21 mouse cellular contexts compared by ENCODE assay signal in genomic region chr14:28657216-28657615, GRCm38 (mm10).
"Had no signal": no experiment of that assay in that cellular context is flagged by ENCODE, and none has a peak within 500 bp of the region (broad histone marks: within the 10 kb centered on the region; RNA-seq: fewer than 3 reads in every experiment).

No protein-coding gene starts in this region.

- H3K27me3 ChIP-seq: limb, embryonic 12.5 days; liver, embryonic 13.5 days; lung, embryonic 15.5 days; midbrain, embryonic 12.5 days; midbrain, embryonic 15.5 days; neural tube, embryonic 12.5 days; neural tube, embryonic 15.5 days; stomach, embryonic 15.5 days had no signal

- H3K9ac ChIP-seq: limb, embryonic 12.5 days; liver, embryonic 13.5 days; lung, embryonic 15.5 days; midbrain, embryonic 12.5 days; midbrain, embryonic 15.5 days; neural tube, embryonic 12.5 days; neural tube, embryonic 15.5 days; stomach, embryonic 15.5 days had no signal

- H3K4me2 ChIP-seq: limb, embryonic 12.5 days; liver, embryonic 13.5 days; lung, embryonic 15.5 days; midbrain, embryonic 12.5 days; midbrain, embryonic 15.5 days; neural tube, embryonic 12.5 days; neural tube, embryonic 15.5 days; stomach, embryonic 15.5 days had no signal

- H3K9me3 ChIP-seq: limb, embryonic 12.5 days; liver, embryonic 13.5 days; lung, embryonic 15.5 days; midbrain, embryonic 12.5 days; midbrain, embryonic 15.5 days; neural tube, embryonic 12.5 days; neural tube, embryonic 15.5 days; stomach, embryonic 15.5 days had no signal

- H3K4me3 ChIP-seq: layer of hippocampus, adult 2 months; limb, embryonic 12.5 days; liver, embryonic 13.5 days; lung, embryonic 15.5 days; midbrain, embryonic 12.5 days; midbrain, embryonic 15.5 days; neural tube, embryonic 12.5 days; neural tube, embryonic 15.5 days; stomach, embryonic 15.5 days had no signal

- H3K27ac ChIP-seq: kidney, postnatal 0 days; layer of hippocampus, adult 2 months; limb, embryonic 12.5 days; liver, embryonic 13.5 days; lung, embryonic 15.5 days; midbrain, embryonic 12.5 days; midbrain, embryonic 15.5 days; neural tube, embryonic 12.5 days; neural tube, embryonic 15.5 days; stomach, embryonic 15.5 days had no signal

- ATAC-seq: intestine, postnatal 0 days; midbrain, embryonic 15.5 days had no signal

- DNase-seq: kidney, adult 2 months; kidney, postnatal 25 days; layer of hippocampus, adult 9-11 months; liver; liver, embryonic 13.5 days; lung, postnatal 10 days; lung, postnatal 36 days; right cerebral cortex, adult 18-20 months; right cerebral cortex, postnatal 14 days; right cerebral cortex, postnatal 4 days; thymus, postnatal 25 days had no signal

- H3K36me3 ChIP-seq: limb, embryonic 12.5 days; liver, embryonic 13.5 days; lung, embryonic 15.5 days; midbrain, embryonic 12.5 days; midbrain, embryonic 15.5 days; neural tube, embryonic 12.5 days; neural tube, embryonic 15.5 days; stomach, embryonic 15.5 days had no signal

- H3K4me1 ChIP-seq: liver, embryonic 13.5 days; lung, embryonic 15.5 days; midbrain, embryonic 12.5 days; midbrain, embryonic 15.5 days; neural tube, embryonic 12.5 days; neural tube, embryonic 15.5 days; stomach, embryonic 15.5 days had no signal
